Mouse (Mus musculus) Patski (cell line): ENCODE results near the gene Scarb1. TPM values are rescaled to one million over a fixed set of nuclear protein-coding genes. Genes with fewer than 3 reads are reported as not detected.
A peak's percentile ranks its signal among the peaks of the same experiment; 100 is the strongest.

Experiments used
- ATAC-seq: fragments of 100-300 bp; one replicate; pipeline ENCODE4 v1.8.0; 2021
- CTCF ChIA-PET: fragments of 350-600 bp; sonication (Branson Sonifier 250); formaldehyde crosslinking; loops from one replicate; lab custom pipeline; 2022; ENCODE audit warnings: inconsistent platforms; lab: Charles Lee
- POLR2A ChIA-PET: fragments of 350-600 bp; sonication (Branson Sonifier 250); formaldehyde crosslinking; loops from one replicate; lab custom pipeline; 2022; ENCODE audit warnings: antibody characterized with exemption, inconsistent platforms; lab: Charles Lee
- DNase-seq: peaks from one replicate; pipeline ENCODE4 v3.0.0-alpha.2; 2011; ENCODE audit warnings: low read depth, low spot score
- H3K27me3 ChIP-seq: fragments of 371-371 bp; one replicate; pipeline ENCODE4 v1.5.1; 2021
- CTCF ChIP-seq: fragments of 100-300 bp; IDR thresholded peaks from one replicate; pipeline ENCODE4 v1.5.1; 2021
- in situ Hi-C: fragments of 300-500 bp; cut with MboI; formaldehyde crosslinking; loops from 3 replicates; pipeline ENCODE4 v1.11.1; 2018; ENCODE audit warnings: low pct_unique_long_range_greater_than_20kb, mixed read lengths
- polyA plus RNA-seq: library from polyadenylated mRNA; unstranded; gene quantifications from one replicate; pipeline ENCODE4 v1.2.3, GENCODE M21; 2021

Gene Scarb1
- polyA plus RNA-seq, 1 experiment from 2014 or later: 59.7 TPM

- DNase-seq: no peak
- in situ Hi-C loops: loop anchor here (5.0 kb wide), 2 partner anchors 79 to 439 kb away; no protein-coding TSS in a partner anchor
- ATAC-seq: peak; percentile 25
- ChIA-PET CTCF (interaction anchor here (1.5 to 4.8 kb wide), 3 partner anchors 9 to 148 kb away, joined by 3 to 46 read pairs (median 4); no protein-coding TSS in a partner anchor), POLR2A (interaction anchor here (0.6 kb wide), 1 partner anchor 51 kb away, joined by 3 read pairs; no protein-coding TSS in a partner anchor)
- no peaks in the 10 kb centered on the region for H3K27me3 ChIP-seq
- TF ChIP-seq CTCF: no peak
Observed at GRCm38 (mm10) chr5:125351057-125351456, 10.2 kb upstream of the Scarb1 start.

- H3K27me3 ChIP-seq: no peaks in the 10 kb centered on the region
- in situ Hi-C loops: no loop called here
- CTCF ChIA-PET: interaction anchor here (0.7 to 4.8 kb wide), 4 partner anchors 8 to 77 kb away, joined by 3 to 46 read pairs (median 4); no protein-coding TSS in a partner anchor
- ATAC-seq: no peak
- POLR2A ChIA-PET: no interaction called here
- DNase-seq: no peak
- TF ChIP-seq CTCF: no peak
Observed at GRCm38 (mm10) chr5:125349391-125349790, 8.5 kb upstream of the Scarb1 start.

GRCm38 (mm10) chr5:125348487-125348886, 7.6 kb upstream of the Scarb1 start:
- no peak for ATAC-seq
- no peaks in the 10 kb centered on the region for H3K27me3 ChIP-seq
- ChIA-PET CTCF (interaction anchor here (0.7 to 4.8 kb wide), 8 partner anchors 8 to 466 kb away, joined by 3 to 46 read pairs (median 4); no protein-coding TSS in a partner anchor), POLR2A (interaction anchor here (1.1 kb wide), 1 partner anchor 9 kb away, joined by 3 read pairs; no protein-coding TSS in a partner anchor)
- in situ Hi-C loops: no loop called here
- no peak for DNase-seq
- TF ChIP-seq CTCF: no peak

GRCm38 (mm10) chr5:125348067-125348466, 7.2 kb upstream of the Scarb1 start:
- TF ChIP-seq CTCF: no peak
- ATAC-seq (no peak), DNase-seq (no peak)
- in situ Hi-C loops: no loop called here
- no peaks in the 10 kb centered on the region for H3K27me3 ChIP-seq
- CTCF ChIA-PET: interaction anchor here (0.7 to 4.8 kb wide), 8 partner anchors 8 to 466 kb away, joined by 3 to 46 read pairs (median 4); no protein-coding TSS in a partner anchor
- POLR2A ChIA-PET: interaction anchor here (1.1 kb wide), 1 partner anchor 9 kb away, joined by 3 read pairs; no protein-coding TSS in a partner anchor

GRCm38 (mm10) chr5:125344296-125344695, 3.4 kb upstream of the Scarb1 start:
- no peak for ATAC-seq
- H3K27me3 ChIP-seq: no peaks in the 10 kb centered on the region
- no peak for TF ChIP-seq CTCF
- in situ Hi-C loops: no loop called here
- POLR2A ChIA-PET: no interaction called here
- CTCF ChIA-PET: interaction anchor here (1.1 kb wide), 1 partner anchor 44 kb away, joined by 3 read pairs; no protein-coding TSS in a partner anchor
- no peak for DNase-seq

GRCm38 (mm10) chr5:125341459-125342090, 681 bp upstream of the Scarb1 start:
- in situ Hi-C loops: no loop called here

GRCm38 (mm10) chr5:125339851-125340531, 903 bp downstream of the Scarb1 start:
- ChIA-PET POLR2A (interaction anchor here (1.0 to 1.1 kb wide), 2 partner anchors 8 to 14 kb away, joined by 3 read pairs; no protein-coding TSS in a partner anchor), CTCF (interaction anchor here (0.8 to 2.0 kb wide), 3 partner anchors 8 to 71 kb away, joined by 3 to 5 read pairs (median 4); no protein-coding TSS in a partner anchor)
- ATAC-seq (no peak), DNase-seq (no peak)
- no peaks in the 10 kb centered on the region for H3K27me3 ChIP-seq
- in situ Hi-C loops: no loop called here
- no peak for TF ChIP-seq CTCF

More at GRCm38 (mm10) chr5:125341459-125342090, 681 bp upstream of the Scarb1 start:
- TF ChIP-seq CTCF: no peak
- no peaks in the 10 kb centered on the region for H3K27me3 ChIP-seq
- POLR2A ChIA-PET: interaction anchor here (0.9 to 1.0 kb wide), 2 partner anchors 11 to 29 kb away, joined by 3 to 4 read pairs; no protein-coding TSS in a partner anchor
- no peak for DNase-seq
- ATAC-seq: no peak
- CTCF ChIA-PET: interaction anchor here (1.3 to 2.0 kb wide), 2 partner anchors 9 to 27 kb away, joined by 4 to 5 read pairs; no protein-coding TSS in a partner anchor

GRCm38 (mm10) chr5:125339108-125339751, 1.7 kb downstream of the Scarb1 start:
- ChIA-PET CTCF (interaction anchor here (1.5 kb wide), 1 partner anchor 71 kb away, joined by 3 read pairs; no protein-coding TSS in a partner anchor), POLR2A (interaction anchor here (0.8 to 1.1 kb wide), 2 partner anchors 9 to 13 kb away, joined by 3 read pairs; no protein-coding TSS in a partner anchor)
- H3K27me3 ChIP-seq: no peaks in the 10 kb centered on the region
- DNase-seq: no peak
- no peak for ATAC-seq
- in situ Hi-C loops: no loop called here
- TF ChIP-seq CTCF: no peak

GRCm38 (mm10) chr5:125337526-125337925, 3.4 kb downstream of the Scarb1 start:
- ATAC-seq (no peak), DNase-seq (no peak)
- no peaks in the 10 kb centered on the region for H3K27me3 ChIP-seq
- POLR2A ChIA-PET: no interaction called here
- CTCF ChIA-PET: interaction anchor here (1.5 kb wide), 1 partner anchor 64 kb away, joined by 5 read pairs; no protein-coding TSS in a partner anchor
- in situ Hi-C loops: no loop called here
- no peak for TF ChIP-seq CTCF
